Comparison of ENCODE assay signal across 29 mouse cellular contexts in the genomic region with DNA sequence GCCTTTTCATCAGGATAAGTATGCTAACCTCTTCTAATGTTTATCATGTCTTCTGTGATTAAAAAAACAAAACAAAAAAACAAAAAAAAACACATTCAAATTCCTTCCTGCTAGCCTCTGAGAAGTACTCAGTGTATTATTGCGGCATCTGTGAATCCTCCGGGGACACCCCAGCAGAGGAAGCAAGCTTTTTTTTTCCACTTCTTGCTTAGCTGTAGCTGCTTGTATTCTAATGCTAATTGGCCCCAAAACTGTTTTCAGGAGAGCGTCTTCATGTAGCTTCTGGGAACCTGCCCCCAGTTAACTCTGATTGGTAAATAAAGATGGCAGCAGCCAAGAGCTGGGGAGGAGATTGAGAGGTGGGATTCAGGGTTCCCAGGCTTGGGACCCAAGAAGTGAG. TPM values are rescaled to one million over a fixed set of nuclear protein-coding genes. Genes with fewer than 3 reads are reported as not detected.
A peak's percentile ranks its signal among the peaks of the same experiment; 100 is the strongest.
DNase-seq lines count a peak whose midpoint lies in the region; ATAC-seq lines count a peak whose summit lies in the region.
"Had no signal": no experiment of that assay in that cellular context is flagged by ENCODE, and none has a peak within 500 bp of the region (broad histone marks: within the 10 kb centered on the region; RNA-seq: fewer than 3 reads in every experiment).

No protein-coding gene starts in this region.

- H3K9ac ChIP-seq in midbrain, embryonic 14.5 days (replicated peaks; ENCODE audit: low read length), result no peak overlapping the region
- no peak overlapping the region for H3K9ac ChIP-seq in midbrain, embryonic 11.5 days (ENCODE audit: low read length)
- H3K9ac ChIP-seq: embryonic facial prominence, embryonic 13.5 days; forebrain, embryonic 13.5 days; hindbrain, embryonic 12.5 days; kidney, embryonic 15.5 days; limb, embryonic 12.5 days had no signal

- no peaks in the 10 kb centered on the region for H3K4me1 ChIP-seq in midbrain, embryonic 14.5 days (ENCODE audit: control insufficient read depth, insufficient read depth, low read length)
- H3K4me1 ChIP-seq in midbrain, embryonic 11.5 days (ENCODE audit: control insufficient read depth, insufficient read depth, low read length), result no peaks in the 10 kb centered on the region
- H3K4me1 ChIP-seq: embryonic facial prominence, embryonic 13.5 days; forebrain, embryonic 13.5 days; hindbrain, embryonic 12.5 days; limb, embryonic 12.5 days had no signal

- no peaks in the 10 kb centered on the region for H3K9me3 ChIP-seq in midbrain, embryonic 14.5 days (ENCODE audit: control insufficient read depth, low read length)
- H3K9me3 ChIP-seq in midbrain, embryonic 11.5 days (ENCODE audit: control insufficient read depth, low read length), result no peaks in the 10 kb centered on the region
- H3K9me3 ChIP-seq: embryonic facial prominence, embryonic 13.5 days; forebrain, embryonic 13.5 days; hindbrain, embryonic 12.5 days; kidney, embryonic 15.5 days; limb, embryonic 12.5 days; midbrain, embryonic 10.5 days had no signal

- no peaks in the 10 kb centered on the region for H3K27me3 ChIP-seq in midbrain, embryonic 14.5 days (ENCODE audit: control insufficient read depth, insufficient read depth, low read length)
- no peaks in the 10 kb centered on the region for H3K27me3 ChIP-seq in midbrain, embryonic 11.5 days (ENCODE audit: control insufficient read depth, insufficient read depth, low read length)
- H3K27me3 ChIP-seq in splenic B cell, adult 2 months (ENCODE audit: control insufficient read depth, insufficient read depth, low read length, poor library complexity, severe bottlenecking), result no peaks in the 10 kb centered on the region
- H3K27me3 ChIP-seq: embryonic facial prominence, embryonic 13.5 days; forebrain, embryonic 13.5 days; hindbrain, embryonic 12.5 days; kidney, embryonic 15.5 days; limb, embryonic 12.5 days had no signal

- ATAC-seq in midbrain, embryonic 14.5 days (ENCODE audit: low FRiP score, low TSS enrichment), result no peak
- ATAC-seq in midbrain, embryonic 11.5 days (ENCODE audit: low FRiP score), result no peak
- ATAC-seq: forebrain, embryonic 13.5 days; intestine, postnatal 0 days had no signal

- H3K36me3 ChIP-seq in midbrain, embryonic 14.5 days (ENCODE audit: control insufficient read depth, insufficient read depth, low read length), result no peaks in the 10 kb centered on the region
- H3K36me3 ChIP-seq in midbrain, embryonic 11.5 days (ENCODE audit: control insufficient read depth, insufficient read depth, low read length), result no peaks in the 10 kb centered on the region
- H3K36me3 ChIP-seq in splenic B cell, adult 2 months (ENCODE audit: control insufficient read depth, insufficient read depth, low read length, poor library complexity, severe bottlenecking), result no peaks in the 10 kb centered on the region
- H3K36me3 ChIP-seq: embryonic facial prominence, embryonic 13.5 days; hindbrain, embryonic 12.5 days; kidney, embryonic 15.5 days; limb, embryonic 12.5 days; midbrain, embryonic 10.5 days had no signal

- WGBS in midbrain, embryonic 14.5 days, result 24% methylated on average over 3 of the region's 3 CpGs
- WGBS in midbrain, embryonic 11.5 days, result 42% methylated on average over 3 of the region's 3 CpGs

- no peak overlapping the region for H3K4me2 ChIP-seq in midbrain, embryonic 14.5 days (ENCODE audit: low read length)
- no peak overlapping the region for H3K4me2 ChIP-seq in midbrain, embryonic 11.5 days
- H3K4me2 ChIP-seq: embryonic facial prominence, embryonic 13.5 days; forebrain, embryonic 13.5 days; heart, embryonic 11.5 days; hindbrain, embryonic 12.5 days; kidney, embryonic 15.5 days; limb, embryonic 12.5 days; liver, embryonic 11.5 days had no signal

- peak; percentile 35 to 55 for DNase-seq in heart, adult 18-20 months
- no peak for DNase-seq in heart, adult 11 months
- peak; percentile 8 for DNase-seq in midbrain, embryonic 14.5 days
- DNase-seq in midbrain, embryonic 11.5 days (ENCODE audit: low spot score, missing footprints), result no peak
- DNase-seq in WW6 (ENCODE audit: low read depth, low spot score), result peak; percentile 28
- DNase-seq in splenic B cell, adult 2 months (ENCODE audit: low read depth, low spot score), result peak; percentile 23
- no peak for DNase-seq in kidney, adult 9 months
- no peak for DNase-seq in urinary bladder, postnatal 25 days (ENCODE audit: low spot score)
- DNase-seq: cerebellum, adult 2 months; cerebellum, postnatal 36 days; embryo, embryonic 11 days; gastrocnemius, postnatal 25 days; kidney, postnatal 36 days; layer of hippocampus, postnatal 36 days; lung, adult 18-20 months had no signal

- no peak overlapping the region for H3K27ac ChIP-seq in midbrain, embryonic 14.5 days (replicated peaks; ENCODE audit: low read depth, low read length)
- H3K27ac ChIP-seq in midbrain, embryonic 11.5 days (ENCODE audit: low read depth, low read length), result no peak overlapping the region
- H3K27ac ChIP-seq: embryonic facial prominence, embryonic 13.5 days; forebrain, embryonic 13.5 days; hindbrain, embryonic 12.5 days; kidney, embryonic 15.5 days; limb, embryonic 12.5 days; midbrain, embryonic 10.5 days had no signal

- H3K4me3 ChIP-seq in midbrain, embryonic 14.5 days (replicated peaks; ENCODE audit: low read depth, low read length), result no peak overlapping the region
- no peak overlapping the region for H3K4me3 ChIP-seq in midbrain, embryonic 11.5 days (ENCODE audit: low read depth, low read length)
- H3K4me3 ChIP-seq: embryonic facial prominence, embryonic 13.5 days; forebrain, embryonic 13.5 days; hindbrain, embryonic 12.5 days; kidney, embryonic 15.5 days; limb, embryonic 12.5 days; midbrain, embryonic 10.5 days had no signal

RNA-seq across cellular contexts. Expression of a gene that starts 3.1 kb away (rescaled TPM):
- total RNA-seq in heart, adult 18-20 months (2021), result not detected
- polyA plus RNA-seq in midbrain, embryonic 14.5 days (2014; fragmentation: Nextera tagmentation; extraction: Ambion mirVana), result not detected in 2 replicates
- polyA plus RNA-seq in midbrain, embryonic 11.5 days (2014; fragmentation: Nextera tagmentation; extraction: Ambion mirVana), result not detected in 2 replicates
- total RNA-seq: gastrocnemius, postnatal 25 days; heart, postnatal 14 days; layer of hippocampus, adult 8-10 months; layer of hippocampus, postnatal 36 days; left cerebral cortex, postnatal 10 days; neutrophil, adult 5-6 weeks had no signal
- polyA plus RNA-seq: cerebellum, adult 2 months; embryonic facial prominence, embryonic 13.5 days; forebrain, embryonic 13.5 days; hindbrain, embryonic 12.5 days; intestine, postnatal 0 days; liver, embryonic 11.5 days; urinary bladder, adult 2 months had no signal

RNA-seq across cellular contexts. Expression of a gene that starts 5.7 kb away (rescaled TPM):
- total RNA-seq in heart, adult 18-20 months (2021), result not detected
- not detected in 2 replicates for polyA plus RNA-seq in midbrain, embryonic 14.5 days (2014; fragmentation: Nextera tagmentation; extraction: Ambion mirVana)
- not detected in 2 replicates for polyA plus RNA-seq in midbrain, embryonic 11.5 days (2014; fragmentation: Nextera tagmentation; extraction: Ambion mirVana)
- total RNA-seq: gastrocnemius, postnatal 25 days; heart, postnatal 14 days; layer of hippocampus, adult 8-10 months; layer of hippocampus, postnatal 36 days; left cerebral cortex, postnatal 10 days; neutrophil, adult 5-6 weeks had no signal
- polyA plus RNA-seq: embryonic facial prominence, embryonic 13.5 days; forebrain, embryonic 13.5 days; urinary bladder, adult 2 months had no signal

RNA-seq across cellular contexts. Expression of a gene that starts 16.1 kb away (rescaled TPM):
- not detected for total RNA-seq in heart, adult 18-20 months (2021)
- not detected in 2 replicates for polyA plus RNA-seq in midbrain, embryonic 14.5 days (2014; fragmentation: Nextera tagmentation; extraction: Ambion mirVana)
- not detected in 2 replicates for polyA plus RNA-seq in midbrain, embryonic 11.5 days (2014; fragmentation: Nextera tagmentation; extraction: Ambion mirVana)
- total RNA-seq: gastrocnemius, postnatal 25 days; heart, postnatal 14 days; layer of hippocampus, adult 8-10 months; layer of hippocampus, postnatal 36 days; left cerebral cortex, postnatal 10 days; neutrophil, adult 5-6 weeks had no signal
- polyA plus RNA-seq: cerebellum, adult 2 months; embryonic facial prominence, embryonic 13.5 days; forebrain, embryonic 13.5 days; hindbrain, embryonic 12.5 days; intestine, postnatal 0 days; limb, embryonic 12.5 days; midbrain, embryonic 10.5 days; urinary bladder, adult 2 months had no signal

RNA-seq across cellular contexts. Expression of a gene that starts 33.0 kb away (rescaled TPM):
- 1 to 10 TPM; 1.4 to 1.7 TPM for total RNA-seq in heart, adult 18-20 months (2021)
- not detected in 2 replicates for polyA plus RNA-seq in midbrain, embryonic 14.5 days (2014; fragmentation: Nextera tagmentation; extraction: Ambion mirVana)
- polyA plus RNA-seq in midbrain, embryonic 11.5 days (2014; fragmentation: Nextera tagmentation; extraction: Ambion mirVana), result 0.07 TPM in 1 of 2 replicates, not detected in the other
- total RNA-seq: gastrocnemius, postnatal 25 days; layer of hippocampus, adult 8-10 months; layer of hippocampus, postnatal 36 days; left cerebral cortex, postnatal 10 days; neutrophil, adult 5-6 weeks had no signal
- polyA plus RNA-seq: cerebellum, adult 2 months; heart, embryonic 11.5 days; midbrain, embryonic 10.5 days had no signal

RNA-seq across cellular contexts. Expression of a gene that starts 38.0 kb away (rescaled TPM):
- total RNA-seq in heart, adult 18-20 months (2021), result 1 to 10 TPM; 3.5 to 5.3 TPM
- polyA plus RNA-seq in midbrain, embryonic 14.5 days (2014; fragmentation: Nextera tagmentation; extraction: Ambion mirVana), result 13.4 and 19.5 TPM in 2 replicates
- polyA plus RNA-seq in midbrain, embryonic 11.5 days (2014; fragmentation: Nextera tagmentation; extraction: Ambion mirVana), result 42.4 and 44.1 TPM in 2 replicates

Comparison
In these comparisons a context has a peak if more than half of its experiments do, and no peak if none do; other contexts are left out.
1. DNase-seq: peak in heart, adult 18-20 months (2 of 2), midbrain, embryonic 14.5 days (single experiment), WW6 (single experiment) and splenic B cell, adult 2 months (single experiment); none in heart, adult 11 months (single experiment), midbrain, embryonic 11.5 days (single experiment), kidney, adult 9 months (single experiment) and urinary bladder, postnatal 25 days (single experiment).